ENCODE assay signal across 13 mouse cellular contexts in the genomic region with DNA sequence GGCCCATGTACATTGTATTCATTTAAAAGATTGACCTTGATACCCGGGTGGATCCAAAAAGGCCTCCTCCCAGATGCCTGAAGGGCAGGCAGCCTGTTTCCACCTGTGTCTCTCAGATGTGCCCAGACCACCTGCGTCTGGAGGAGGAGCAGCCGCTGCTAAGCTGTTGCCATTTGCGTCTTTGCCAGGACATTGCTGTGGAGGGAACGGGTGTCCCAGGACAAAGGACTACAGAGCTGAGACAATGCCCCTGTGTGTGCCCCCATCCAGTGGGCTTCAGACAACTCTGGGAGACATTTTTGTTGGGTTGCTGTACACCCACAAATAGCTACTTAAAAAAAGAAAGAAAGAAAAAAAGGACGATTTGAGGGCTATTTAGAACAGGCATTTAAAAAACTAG. TPM values are rescaled to one million over a fixed set of nuclear protein-coding genes. Genes with fewer than 3 reads are reported as not detected.
"Had no signal": no experiment of that assay in that cellular context is flagged by ENCODE, and none has a peak within 500 bp of the region (broad histone marks: within the 10 kb centered on the region; RNA-seq: fewer than 3 reads in every experiment).

No protein-coding gene starts in this region.

- ATAC-seq: liver, embryonic 12.5 days had no signal

- DNase-seq: kidney, adult 18-20 months; kidney, postnatal 10 days; kidney, postnatal 4 days; lung, embryonic 14.5 days; lung, postnatal 10 days; lung, postnatal 4 days; midbrain, embryonic 14.5 days; right cerebral cortex, postnatal 25 days; thymus, adult 18-20 months; thymus, postnatal 25 days had no signal

RNA-seq across cellular contexts. Expression of a gene that starts 35.2 kb away (rescaled TPM):
- total RNA-seq: megakaryocyte, adult 5-6 weeks; neutrophil, adult 5-6 weeks had no signal
